Mouse (Mus musculus): ENCODE measurements around the gene Zc3h7b. TPM values are rescaled to one million over a fixed set of nuclear protein-coding genes. Genes with fewer than 3 reads are reported as not detected.
A peak's percentile ranks its signal among the peaks of the same experiment; 100 is the strongest.

The Zc3h7b gene
- total and polyA plus RNA-seq, 3 experiments, result 18.2 to 108 (median 41.5) TPM

DNA sequence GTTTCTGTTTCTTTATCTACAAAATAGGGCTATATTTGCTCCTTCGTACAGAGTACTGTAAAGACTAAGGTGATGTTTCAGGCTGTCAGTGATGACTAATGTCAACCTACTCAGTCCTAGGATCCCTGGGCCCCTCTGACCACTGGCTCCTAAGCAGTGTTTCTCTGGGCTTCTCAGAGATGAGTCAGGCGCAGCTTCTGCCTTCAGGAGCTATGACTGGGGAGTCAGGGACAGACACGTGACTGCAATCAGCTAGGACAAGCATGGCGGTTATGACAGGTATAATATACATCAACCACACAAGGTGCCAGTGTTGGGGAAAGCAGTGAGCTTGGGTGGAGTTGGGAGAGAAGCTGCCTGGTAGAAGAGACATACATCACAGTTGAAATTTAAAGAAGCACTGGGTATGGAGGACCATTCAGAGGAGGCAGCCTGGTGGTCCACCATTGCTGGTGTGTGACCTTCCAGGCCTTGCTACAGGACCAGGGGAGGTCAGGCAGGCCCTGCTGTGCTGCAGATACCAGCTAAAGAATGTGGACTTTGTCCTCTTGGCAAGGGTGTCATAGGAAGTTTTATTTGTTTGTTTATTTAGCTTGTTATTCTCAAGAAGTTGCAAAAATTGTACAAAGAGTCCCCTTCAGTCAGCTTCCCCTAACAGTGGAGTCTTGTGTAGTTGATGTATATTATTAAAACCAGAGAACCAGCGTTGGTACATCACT lies 15.7 kb downstream of the Zc3h7b start:
- no peak overlapping the region for H3K4me3 ChIP-seq (ENCODE audit: control insufficient read depth in 1 of 2, insufficient read depth in 1 of 2, low read depth in 2 of 2, low read length in 2 of 2)
- H3K4me1 ChIP-seq (ENCODE audit: control insufficient read depth in 1 of 2, insufficient read depth in 2 of 2, low read length in 2 of 2), result peaks cover 17 to 24% of the 10 kb centered on the region in 2 experiments
- H3K9ac ChIP-seq (ENCODE audit: control insufficient read depth, low read depth, low read length, poor library complexity, severe bottlenecking), result no peak overlapping the region
- H3K9me3 ChIP-seq (replicated peaks; ENCODE audit: insufficient read depth, low read length), result no peaks in the 10 kb centered on the region
- peaks cover 0 to 29% of the 10 kb centered on the region in 2 experiments; a peak in 2 of 4 replicates for H3K36me3 ChIP-seq (ENCODE audit: control insufficient read depth in 1 of 2, insufficient read depth in 2 of 2, low read length in 2 of 2)
- H3K79me2 ChIP-seq (ENCODE audit: control insufficient read depth, insufficient read depth, low read length, poor library complexity), result no peaks in the 10 kb centered on the region
- no peak overlapping the region for H3K27ac ChIP-seq (ENCODE audit: control insufficient read depth, low read depth, low read length)
- DNase-seq (ENCODE audit: low read depth, low spot score), result no peak
- TF ChIP-seq NELFE (IDR thresholded peaks at IDR 0.05; ENCODE audit: low read depth, low read length), result no peak
- TF ChIP-seq SIN3A (IDR thresholded peaks at IDR 0.05; ENCODE audit: low read length), result no peak
- no peak for TF ChIP-seq MAZ (IDR thresholded peaks at IDR 0.05; ENCODE audit: low read depth, low read length)
- TF ChIP-seq MAX (IDR thresholded peaks at IDR 0.05; ENCODE audit: low read length), result no peak
- TF ChIP-seq NRF1 (IDR thresholded peaks at IDR 0.05; ENCODE audit: insufficient read depth, low read depth, low read length, poor library complexity, severe bottlenecking), result no peak
- TF ChIP-seq USF1 (IDR thresholded peaks at IDR 0.05; ENCODE audit: low read depth, low read length), result 0 out of 2 replicates have a peak, but pooled peaks have one; percentile 7
- TF ChIP-seq KAT2A (conservative IDR thresholded peaks at IDR 0.05; ENCODE audit: low read depth, low read length), result no peak
- no peaks in the 10 kb centered on the region for H3K27me3 ChIP-seq (ENCODE audit: control insufficient read depth in 1 of 2, insufficient read depth in 2 of 2, low read length in 2 of 2)

- Histone ChIP-seq H3K79me2 (ENCODE audit: control insufficient read depth, insufficient read depth, low read length, poor library complexity) (no peaks in the 10 kb centered on the region), H3K27ac (ENCODE audit: control insufficient read depth, low read depth, low read length) (no peak overlapping the region), H3K36me3 (ENCODE audit: control insufficient read depth in 1 of 2, insufficient read depth in 2 of 2, low read length in 2 of 2) (peaks cover 0 to 33% of the 10 kb centered on the region in 2 experiments; a peak in 2 of 4 replicates), H3K27me3 (ENCODE audit: control insufficient read depth in 1 of 2, insufficient read depth in 2 of 2, low read length in 2 of 2) (no peaks in the 10 kb centered on the region), H3K4me3 (ENCODE audit: control insufficient read depth in 1 of 2, insufficient read depth in 1 of 2, low read depth in 2 of 2, low read length in 2 of 2) (no peak overlapping the region), H3K9me3 (replicated peaks; ENCODE audit: insufficient read depth, low read length) (no peaks in the 10 kb centered on the region), H3K4me1 (ENCODE audit: control insufficient read depth in 1 of 2, insufficient read depth in 2 of 2, low read length in 2 of 2) (peaks cover 22 to 32% of the 10 kb centered on the region in 2 experiments), H3K9ac (ENCODE audit: control insufficient read depth, low read depth, low read length, poor library complexity, severe bottlenecking) (no peak overlapping the region)
- DNase-seq (ENCODE audit: low read depth, low spot score), result no peak
- TF ChIP-seq ETS1 (IDR thresholded peaks at IDR 0.05; ENCODE audit: low read depth, low read length) (no peak), EP300 (IDR thresholded peaks at IDR 0.05; ENCODE audit: low read depth in 1 of 2, low read length in 2 of 2) (no peak), POLR2AphosphoS2 (IDR thresholded peaks at IDR 0.05; ENCODE audit: low read length) (no peak), ZC3H11A (IDR thresholded peaks at IDR 0.05; ENCODE audit: low read depth, low read length) (no peak)
Measured at GRCm38 (mm10) chr15:81761381-81761780, 16.5 kb downstream of the Zc3h7b start.

- H3K9me3 ChIP-seq (replicated peaks; ENCODE audit: insufficient read depth, low read length), result no peaks in the 10 kb centered on the region
- DNase-seq (ENCODE audit: low read depth, low spot score), result peak; percentile 32
- H3K27ac ChIP-seq (ENCODE audit: control insufficient read depth, low read depth, low read length), result no peak overlapping the region
- H3K4me3 ChIP-seq (ENCODE audit: control insufficient read depth in 1 of 2, insufficient read depth in 1 of 2, low read depth in 2 of 2, low read length in 2 of 2), result no peak overlapping the region
- no peaks in the 10 kb centered on the region for H3K27me3 ChIP-seq (ENCODE audit: control insufficient read depth in 1 of 2, insufficient read depth in 2 of 2, low read length in 2 of 2)
- TF ChIP-seq RCOR1 (IDR thresholded peaks at IDR 0.05; ENCODE audit: low read depth, low read length) (no peak), RAD21 (IDR thresholded peaks at IDR 0.05; ENCODE audit: low read depth, low read length) (peak; percentile 14; the same call in 1 of the 2 replicates), CTCF (IDR thresholded peaks at IDR 0.05 in 2 of 3, conservative IDR thresholded peaks at IDR 0.05 in 1 of 3; ENCODE audit: control insufficient read depth in 1 of 3, insufficient read depth in 1 of 3, low read depth in 2 of 3, low read length in 3 of 3, poor library complexity in 1 of 3, severe bottlenecking in 1 of 3) (peak; percentile 30 to 46 (median 38); a peak in 4 of 6 replicates)
- no peaks in the 10 kb centered on the region for H3K79me2 ChIP-seq (ENCODE audit: control insufficient read depth, insufficient read depth, low read length, poor library complexity)
- H3K36me3 ChIP-seq (ENCODE audit: control insufficient read depth in 1 of 2, insufficient read depth in 2 of 2, low read length in 2 of 2), result peaks cover 0 to 33% of the 10 kb centered on the region in 2 experiments; a peak in 2 of 4 replicates
- H3K4me1 ChIP-seq (ENCODE audit: control insufficient read depth in 1 of 2, insufficient read depth in 2 of 2, low read length in 2 of 2), result peaks cover 22 to 33% of the 10 kb centered on the region in 2 experiments
- no peak overlapping the region for H3K9ac ChIP-seq (ENCODE audit: control insufficient read depth, low read depth, low read length, poor library complexity, severe bottlenecking)
Measured at GRCm38 (mm10) chr15:81761959-81762358, 17.1 kb downstream of the Zc3h7b start.
